Mouse (Mus musculus) olfactory bulb, adult 2 months (tissue): ENCODE data around the gene Hyal1.

Experiments
- CTCF ChIP-seq: fragments of 200-500 bp; IDR thresholded peaks from 2 replicates; pipeline ENCODE4 v1.5.1; 2012; ENCODE audit warnings: low read depth, mild to moderate bottlenecking, low read length, moderate library complexity; ENCODE audit not compliant: insufficient read depth
- POLR2A ChIP-seq: fragments of 200-500 bp; IDR thresholded peaks from 2 replicates; pipeline ENCODE4 v1.6.1; 2012; ENCODE audit warnings: mild to moderate bottlenecking, low read depth, low read length, moderate library complexity; ENCODE audit not compliant: insufficient read depth

GRCm38 (mm10) chr9:107619546-107619879 lies 42.8 kb downstream of the Hyal1 start:
- no peak for TF ChIP-seq CTCF
- no peak for TF ChIP-seq POLR2A
